Mouse (Mus musculus): ENCODE data around the gene Evi2.

The Evi2 gene

GRCm38 (mm10) chr11:79504506-79504905, 25.9 kb downstream of the Evi2 start:
- no peak for TF ChIP-seq GATA4 (IDR thresholded peaks at IDR 0.05; ENCODE audit: insufficient replicate concordance, low read length)

- no peak for TF ChIP-seq GATA4 (IDR thresholded peaks at IDR 0.05; ENCODE audit: insufficient replicate concordance, low read length)
Observed at GRCm38 (mm10) chr11:79503845-79504244, 26.5 kb downstream of the Evi2 start, which contains the start of gene Omg. TSS of gene Omg (minus strand) at chr11:79504084.

GRCm38 (mm10) chr11:79502917-79503316, 27.5 kb downstream of the Evi2 start:
- TF ChIP-seq GATA4 (IDR thresholded peaks at IDR 0.05; ENCODE audit: insufficient replicate concordance, low read length), result no peak

GRCm38 (mm10) chr11:79494976-79495800, 35.2 kb downstream of the Evi2 start:
- no peak for TF ChIP-seq GATA4 (IDR thresholded peaks at IDR 0.05; ENCODE audit: insufficient replicate concordance, low read length)

- TF ChIP-seq GATA4 (IDR thresholded peaks at IDR 0.05; ENCODE audit: insufficient replicate concordance, low read length), result no peak
Observed at GRCm38 (mm10) chr11:79484721-79485120, 45.7 kb downstream of the Evi2 start.

- TF ChIP-seq GATA4 (IDR thresholded peaks at IDR 0.05; ENCODE audit: insufficient replicate concordance, low read length), result no peak
Observed at GRCm38 (mm10) chr11:79483876-79484528, 46.4 kb downstream of the Evi2 start.

- no peak for TF ChIP-seq GATA4 (IDR thresholded peaks at IDR 0.05; ENCODE audit: insufficient replicate concordance, low read length)
Observed at GRCm38 (mm10) chr11:79483392-79483791, 47.0 kb downstream of the Evi2 start.

- no peak for TF ChIP-seq GATA4 (IDR thresholded peaks at IDR 0.05; ENCODE audit: insufficient replicate concordance, low read length)
Observed at GRCm38 (mm10) chr11:79468097-79468496, 62.3 kb downstream of the Evi2 start.
